Mouse (Mus musculus): ENCODE data around the gene Ubqln4.

- TF ChIP-seq CTCF (IDR thresholded peaks at IDR 0.05; ENCODE audit: control insufficient read depth, insufficient read depth, insufficient replicate concordance, low read depth, low read length) (no peak), POLR2A (IDR thresholded peaks at IDR 0.05; ENCODE audit: control insufficient read depth, low read depth, low read length) (no peak)
These were observed 62.4 kb downstream of the Ubqln4 start for GRCm38 (mm10) chr3:88615902-88616391.

Data from testis, adult 2 months (tissue).